Mouse (Mus musculus) heart, embryonic 16.5 days (tissue): ENCODE results near the gene Atp7a. TPM values are rescaled to one million over a fixed set of nuclear protein-coding genes. Genes with fewer than 3 reads are reported as not detected.

Experiments
- ATAC-seq: fragments of 200-750 bp; cut with Nextera tagmentation; replicated peaks from 2 replicates; pipeline ENCODE4 v1.8.0; 2017; ENCODE audit warnings: moderate number of reproducible peaks; ENCODE audit not compliant: insufficient read depth, low FRiP score; ENCODE audit errors: extremely low read depth
- H3K27ac ChIP-seq: fragments of 300-500 bp; sonication (generic); 2 replicates; pipeline ENCODE4 v1.5.1; 2014; ENCODE audit warnings: mild to moderate bottlenecking, low read length, control low read depth, moderate library complexity
- H3K27me3 ChIP-seq: fragments of 300-500 bp; sonication (generic); 2 replicates; pipeline ENCODE4 v1.6.1; 2014; ENCODE audit warnings: low read length, mixed read lengths; ENCODE audit not compliant: control insufficient read depth, insufficient read depth
- H3K36me3 ChIP-seq: fragments of 300-500 bp; sonication (generic); 2 replicates; pipeline ENCODE4 v1.6.1; 2014; ENCODE audit not compliant: control insufficient read depth, insufficient read depth
- H3K4me1 ChIP-seq: fragments of 300-500 bp; sonication (generic); 2 replicates; pipeline ENCODE4 v1.6.1; 2014; ENCODE audit warnings: low read length, mixed read lengths; ENCODE audit not compliant: control insufficient read depth, insufficient read depth
- H3K4me2 ChIP-seq: fragments of 300-500 bp; sonication (generic); 2 replicates; pipeline ENCODE4 v1.6.1; 2014; ENCODE audit warnings: low read depth, mild to moderate bottlenecking, control low read depth, low read length
- H3K4me3 ChIP-seq: fragments of 300-500 bp; sonication (generic); 2 replicates; pipeline ENCODE4 v1.5.1; 2014; ENCODE audit warnings: mild to moderate bottlenecking, control low read depth, low read length
- H3K9ac ChIP-seq: fragments of 300-500 bp; sonication (generic); 2 replicates; pipeline ENCODE4 v1.6.1; 2014; ENCODE audit warnings: low read length, control low read depth
- H3K9me3 ChIP-seq: fragments of 300-500 bp; sonication (generic); replicated peaks from 2 replicates; pipeline ENCODE4 v1.6.1; 2016; ENCODE audit warnings: low read length; ENCODE audit not compliant: control insufficient read depth
- WGBS: fragments of 180-500 bp; shearing (Covaris S2); extraction: QIAGEN DNeasy Blood & Tissue Kit; methylation state at CpG from one replicate; pipeline ENCODE4 v1.1.7; 2014; 5-methylcytosine and 5-hydroxymethylcytosine counted together
- polyA plus RNA-seq: library from polyadenylated mRNA; unstranded; fragments of >200 nt; fragmentation: Nextera tagmentation; extraction: Ambion mirVana; gene quantifications from 2 replicates; pipeline ENCODE4 v1.2.1, GENCODE M21; 2015

Atp7a gene
- polyA plus RNA-seq, 1 experiment from 2014 or later = 10.3 TPM

DNA sequence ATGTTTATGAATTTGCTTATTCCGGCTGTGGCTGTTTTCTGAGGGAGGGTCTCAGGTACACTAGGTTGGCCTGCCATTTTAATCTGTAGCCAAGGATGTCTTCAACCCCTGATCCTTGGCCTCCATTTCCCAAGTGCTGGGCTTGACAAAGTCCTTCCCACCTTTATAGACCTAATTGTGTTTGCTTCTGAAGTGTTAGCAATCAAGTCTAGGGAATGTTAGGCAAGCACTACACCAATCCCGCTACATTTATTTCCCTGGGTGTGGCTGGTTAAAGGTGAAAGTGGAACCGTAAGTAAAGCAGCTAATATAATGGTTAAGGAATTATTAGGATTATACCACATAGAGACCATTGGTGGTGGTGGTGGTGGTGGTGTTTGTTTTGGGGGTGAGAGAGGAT, 10.0 kb upstream of the Atp7a start:
- WGBS = 78% methylated on average over 3 of the region's 3 CpGs
- Histone ChIP-seq H3K36me3 (peaks cover 7% of the 10 kb centered on the region; the same call in 1 of the 2 replicates), H3K27ac (no peak overlapping the region), H3K4me3 (peak overlapping the region; percentile 48), H3K9ac (peak overlapping the region; percentile 82), H3K9me3 (no peaks in the 10 kb centered on the region), H3K4me1 (peaks cover 6% of the 10 kb centered on the region), H3K4me2 (peak overlapping the region; percentile 60), H3K27me3 (no peaks in the 10 kb centered on the region)
- no peak for ATAC-seq

DNA sequence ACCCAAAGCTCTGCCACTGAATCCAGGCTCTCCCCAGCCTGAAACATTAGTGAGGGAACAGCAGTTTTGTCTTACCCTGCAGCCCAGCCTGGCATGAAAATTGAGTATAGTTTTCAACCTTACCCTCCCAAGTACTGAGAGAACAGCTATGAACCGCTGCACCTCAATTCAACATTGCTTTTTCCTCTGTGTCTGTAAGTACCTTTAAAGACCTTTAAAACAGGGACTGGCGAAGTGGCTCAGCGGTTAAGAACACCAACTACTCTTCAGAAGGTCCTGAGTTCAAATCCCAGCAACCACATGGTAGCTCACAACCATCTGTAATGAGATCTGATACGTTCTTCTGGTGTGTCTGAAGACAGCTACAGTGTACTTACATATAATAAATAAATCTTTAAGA, 9.6 kb upstream of the Atp7a start:
- no peaks in the 10 kb centered on the region for H3K27me3 ChIP-seq
- H3K4me2 ChIP-seq = peak overlapping the region; percentile 60
- no peak overlapping the region for H3K9ac ChIP-seq
- no peak for ATAC-seq
- H3K4me1 ChIP-seq = peaks cover 2% of the 10 kb centered on the region
- no peaks in the 10 kb centered on the region for H3K9me3 ChIP-seq
- peaks cover 8% of the 10 kb centered on the region; the same call in 1 of the 2 replicates for H3K36me3 ChIP-seq
- peak overlapping the region; percentile 48 for H3K4me3 ChIP-seq
- H3K27ac ChIP-seq = no peak overlapping the region
- WGBS = 79% methylated on average over 4 of the region's 4 CpGs

DNA sequence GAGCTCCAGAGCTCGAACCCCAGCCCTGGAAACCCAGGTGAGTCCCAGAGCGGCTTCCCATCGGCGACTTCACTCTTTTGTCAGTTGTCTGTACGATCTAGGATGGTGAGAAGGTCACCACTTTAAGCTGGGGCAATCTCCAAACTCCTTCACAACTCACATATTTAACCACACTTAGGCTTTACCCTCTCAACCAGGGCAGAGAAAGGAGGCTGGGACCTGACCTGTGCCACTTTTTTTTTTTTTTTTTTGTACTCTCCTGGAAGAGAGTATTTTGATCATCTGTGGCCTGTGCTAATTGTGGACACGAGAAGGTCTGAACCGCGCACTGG, 233 bp downstream of the Atp7a start:
- H3K4me2 ChIP-seq = peak overlapping the region; percentile 58
- peaks cover 2% of the 10 kb centered on the region; the same call in 1 of the 2 replicates for H3K36me3 ChIP-seq
- H3K27me3 ChIP-seq = no peaks in the 10 kb centered on the region
- H3K4me1 ChIP-seq = 0 out of 2 replicates have a peak, but pooled peaks cover 3% of the 10 kb centered on the region
- H3K9ac ChIP-seq = peak overlapping the region; percentile 79
- H3K4me3 ChIP-seq = peak overlapping the region; percentile 67
- H3K27ac ChIP-seq = peak overlapping the region; percentile 83
- ATAC-seq = no peak; the same call in 1 of the 2 replicates
- no peaks in the 10 kb centered on the region for H3K9me3 ChIP-seq
- WGBS = 18% methylated on average over 8 of the region's 8 CpGs

DNA sequence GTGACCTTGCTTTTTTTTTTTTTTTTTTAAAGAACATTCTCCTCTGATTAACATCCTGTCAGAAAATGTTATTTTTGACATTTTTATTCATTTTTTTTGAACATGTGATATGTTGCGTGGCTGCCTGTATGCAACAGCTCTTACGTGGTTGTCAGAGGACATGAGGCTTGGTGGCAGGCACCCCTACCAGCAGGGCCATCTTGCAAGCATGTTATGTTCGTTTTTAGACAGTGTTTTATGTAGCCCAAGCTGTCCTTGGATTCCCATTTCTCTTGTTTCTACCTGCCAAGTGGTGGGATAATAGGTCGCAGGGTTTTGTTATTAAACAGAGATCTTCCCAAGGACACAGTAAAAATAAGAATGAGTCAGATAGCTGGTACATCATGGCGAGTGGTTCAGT, 3.1 kb downstream of the Atp7a start:
- no peaks in the 10 kb centered on the region for H3K27me3 ChIP-seq
- 67% methylated on average over 5 of the region's 5 CpGs for WGBS
- no peaks in the 10 kb centered on the region for H3K36me3 ChIP-seq
- no peak overlapping the region for H3K27ac ChIP-seq
- H3K9ac ChIP-seq = no peak overlapping the region
- 0 out of 2 replicates have a peak, but pooled peaks cover 4% of the 10 kb centered on the region for H3K4me1 ChIP-seq
- H3K9me3 ChIP-seq = no peaks in the 10 kb centered on the region
- no peak overlapping the region for H3K4me2 ChIP-seq
- no peak for ATAC-seq
- H3K4me3 ChIP-seq = no peak overlapping the region

DNA sequence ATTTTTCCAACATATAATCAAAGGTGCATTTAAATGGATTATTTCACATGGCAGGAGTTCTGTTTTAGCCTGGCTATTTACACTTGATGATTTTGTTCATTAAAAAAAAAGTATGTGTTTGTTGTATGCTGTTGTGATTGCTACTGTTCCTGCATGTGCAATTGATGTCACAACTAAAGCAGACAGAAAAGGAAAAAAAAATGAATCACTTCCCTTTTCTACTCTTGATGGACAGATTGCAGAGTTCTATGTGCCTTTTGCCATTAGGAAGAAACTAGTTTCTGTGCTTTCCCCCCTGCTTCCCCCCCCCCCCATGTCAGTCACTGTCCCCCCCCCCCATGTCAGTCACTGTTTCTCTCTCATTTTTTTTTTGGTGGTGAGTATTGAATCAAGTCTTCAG, 4.0 kb downstream of the Atp7a start:
- no peaks in the 10 kb centered on the region for H3K9me3 ChIP-seq
- no peak overlapping the region for H3K27ac ChIP-seq
- H3K36me3 ChIP-seq = no peaks in the 10 kb centered on the region
- H3K4me1 ChIP-seq = 0 out of 2 replicates have a peak, but pooled peaks cover 4% of the 10 kb centered on the region
- no peak overlapping the region for H3K4me3 ChIP-seq
- H3K27me3 ChIP-seq = no peaks in the 10 kb centered on the region
- H3K9ac ChIP-seq = no peak overlapping the region
- no peak overlapping the region for H3K4me2 ChIP-seq
- no peak for ATAC-seq

DNA sequence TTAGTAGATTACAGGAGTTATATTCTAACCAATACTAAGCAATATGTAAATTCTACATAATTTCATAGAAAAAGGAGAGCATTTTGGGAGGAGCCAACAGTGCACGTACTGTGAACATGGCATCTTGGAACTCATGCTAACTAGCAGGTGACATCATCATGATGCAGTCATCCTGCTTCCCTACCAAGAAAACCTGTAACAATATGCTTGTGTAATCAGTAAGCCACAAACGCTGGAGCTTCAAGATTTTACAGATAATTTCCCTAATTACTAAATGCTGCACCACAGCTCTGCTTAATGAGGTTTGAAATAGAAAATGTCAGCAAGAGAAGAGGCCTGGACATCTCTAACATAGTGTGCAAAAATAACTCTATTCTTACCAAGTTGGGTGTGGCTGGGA, 8.7 kb downstream of the Atp7a start:
- Histone ChIP-seq H3K27me3 (no peaks in the 10 kb centered on the region), H3K4me3 (no peak overlapping the region), H3K36me3 (no peaks in the 10 kb centered on the region), H3K9me3 (no peaks in the 10 kb centered on the region), H3K9ac (no peak overlapping the region), H3K4me1 (peaks cover 6% of the 10 kb centered on the region), H3K4me2 (no peak overlapping the region), H3K27ac (no peak overlapping the region)
- WGBS = 59% methylated on average over 2 of the region's 2 CpGs
- ATAC-seq = no peak

DNA sequence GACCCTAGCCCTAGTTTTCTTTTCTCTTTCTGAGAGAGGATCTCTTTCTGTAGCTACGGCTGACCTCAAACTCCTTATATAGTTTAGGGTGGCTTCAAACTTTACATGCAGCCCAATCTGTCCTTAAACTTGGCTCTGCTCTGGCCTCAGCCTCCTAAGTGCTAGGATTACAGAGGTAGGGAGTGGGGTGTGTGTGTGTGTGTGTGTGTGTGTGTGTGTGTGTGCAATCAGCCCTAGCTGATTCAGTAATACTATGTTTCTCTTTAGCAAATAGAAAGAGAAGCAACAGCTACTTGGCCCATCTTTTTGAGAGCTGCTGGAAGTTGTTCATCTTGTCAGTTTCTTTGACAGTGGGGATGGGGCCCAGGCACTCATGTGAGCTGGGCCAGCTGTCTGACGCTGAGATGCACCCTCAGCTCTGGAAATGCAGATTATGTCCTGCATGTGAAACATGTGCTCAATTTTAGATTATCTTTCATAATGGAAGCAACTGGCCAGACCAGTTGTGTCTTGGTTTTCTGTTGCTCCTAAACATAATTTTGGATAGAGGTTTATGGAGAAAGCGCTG, 10.2 kb downstream of the Atp7a start:
- Histone ChIP-seq H3K36me3 (no peaks in the 10 kb centered on the region), H3K27ac (peak overlapping the region; percentile 35), H3K9me3 (no peaks in the 10 kb centered on the region), H3K4me1 (peaks cover 6% of the 10 kb centered on the region), H3K4me2 (no peak overlapping the region), H3K9ac (no peak overlapping the region), H3K4me3 (no peak overlapping the region), H3K27me3 (no peaks in the 10 kb centered on the region)
- 66% methylated on average over 3 of the region's 3 CpGs for WGBS
- ATAC-seq = no peak; the same call in 1 of the 2 replicates

DNA sequence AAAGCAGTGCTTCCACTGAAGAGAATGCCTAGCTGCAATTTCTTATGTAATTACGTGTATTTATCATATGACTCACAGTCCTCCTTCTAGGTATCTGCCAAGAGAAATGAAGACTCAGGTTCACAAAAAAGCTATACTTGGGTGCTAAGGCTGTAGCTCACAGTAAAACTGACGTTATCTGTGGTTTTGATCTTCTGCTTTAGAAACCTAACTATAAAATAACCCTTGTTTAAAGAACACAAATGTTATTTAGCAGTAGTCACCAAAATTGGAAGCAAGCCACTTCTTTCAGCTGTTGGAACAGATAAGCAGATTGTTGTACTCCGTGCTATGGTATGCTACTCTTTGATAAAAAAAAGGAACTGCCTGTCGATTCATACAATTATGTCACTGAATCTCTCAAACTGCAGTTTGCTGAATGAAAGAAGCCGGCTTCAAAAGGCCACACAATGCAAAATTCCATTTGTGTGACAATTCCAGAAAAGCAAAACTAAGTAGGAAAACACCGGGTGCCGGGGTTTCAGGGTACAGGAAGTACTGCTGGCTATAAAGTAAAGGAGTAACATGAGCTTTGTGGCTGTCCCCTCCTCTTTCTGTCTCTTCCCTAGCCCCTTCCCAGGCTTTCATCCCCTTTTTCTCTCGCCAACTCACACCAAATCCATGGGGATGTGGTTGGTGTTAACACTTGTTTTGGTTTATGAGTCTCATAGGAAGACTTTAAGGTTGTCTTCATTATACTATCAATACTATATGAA, 17.0 kb downstream of the Atp7a start:
- Histone ChIP-seq H3K4me1 (peaks cover 13% of the 10 kb centered on the region), H3K27ac (peak overlapping the region; percentile 71), H3K9ac (no peak overlapping the region), H3K4me3 (peak overlapping the region; percentile 10; the same call in 1 of the 2 replicates), H3K36me3 (no peaks in the 10 kb centered on the region), H3K4me2 (peak overlapping the region; percentile 47), H3K27me3 (no peaks in the 10 kb centered on the region), H3K9me3 (no peaks in the 10 kb centered on the region)
- 32% methylated on average over 8 of the region's 8 CpGs for WGBS
- no peak; the same call in 1 of the 2 replicates for ATAC-seq

DNA sequence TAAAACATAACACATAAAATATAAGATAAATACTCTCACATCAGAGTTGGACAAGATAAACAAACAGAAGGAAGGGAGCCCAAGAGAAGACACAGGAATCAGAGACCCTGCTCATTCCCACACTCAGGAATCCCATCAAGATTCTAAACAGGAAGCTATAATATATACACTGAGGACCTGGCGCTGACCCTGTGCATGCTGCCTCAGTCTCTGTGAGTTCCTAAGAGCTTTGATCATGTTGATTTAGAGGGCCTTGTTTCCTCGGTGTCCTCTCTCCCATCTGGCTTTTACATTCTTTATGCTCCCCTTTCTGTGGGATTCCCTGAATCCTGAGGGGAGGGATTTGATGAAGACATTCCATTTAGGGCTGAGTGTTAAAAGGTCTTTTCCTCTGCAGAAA, 18.4 kb downstream of the Atp7a start:
- Histone ChIP-seq H3K4me1 (peaks cover 13% of the 10 kb centered on the region), H3K4me2 (no peak overlapping the region), H3K4me3 (no peak overlapping the region), H3K36me3 (no peaks in the 10 kb centered on the region), H3K27ac (peak overlapping the region; percentile 31; the same call in 1 of the 2 replicates), H3K9me3 (no peaks in the 10 kb centered on the region), H3K9ac (no peak overlapping the region), H3K27me3 (no peaks in the 10 kb centered on the region)
- ATAC-seq = no peak
- WGBS = 45% methylated on average over 2 of the region's 2 CpGs
